Mouse (Mus musculus): ENCODE results near the gene Agfg2. TPM values are rescaled to one million over a fixed set of nuclear protein-coding genes. Genes with fewer than 3 reads are reported as not detected.
A peak's percentile ranks its signal among the peaks of the same experiment; 100 is the strongest.
"Not testable (repeated sequence)": the region's sequence is repeated elsewhere in the genome, so short reads cannot be mapped to it uniquely, and the experiment has no call there.

Agfg2 gene
- polyA plus RNA-seq (2015; fragmentation: Nextera tagmentation; extraction: Ambion mirVana) = 19.5 and 19.6 TPM in 2 replicates

DNA sequence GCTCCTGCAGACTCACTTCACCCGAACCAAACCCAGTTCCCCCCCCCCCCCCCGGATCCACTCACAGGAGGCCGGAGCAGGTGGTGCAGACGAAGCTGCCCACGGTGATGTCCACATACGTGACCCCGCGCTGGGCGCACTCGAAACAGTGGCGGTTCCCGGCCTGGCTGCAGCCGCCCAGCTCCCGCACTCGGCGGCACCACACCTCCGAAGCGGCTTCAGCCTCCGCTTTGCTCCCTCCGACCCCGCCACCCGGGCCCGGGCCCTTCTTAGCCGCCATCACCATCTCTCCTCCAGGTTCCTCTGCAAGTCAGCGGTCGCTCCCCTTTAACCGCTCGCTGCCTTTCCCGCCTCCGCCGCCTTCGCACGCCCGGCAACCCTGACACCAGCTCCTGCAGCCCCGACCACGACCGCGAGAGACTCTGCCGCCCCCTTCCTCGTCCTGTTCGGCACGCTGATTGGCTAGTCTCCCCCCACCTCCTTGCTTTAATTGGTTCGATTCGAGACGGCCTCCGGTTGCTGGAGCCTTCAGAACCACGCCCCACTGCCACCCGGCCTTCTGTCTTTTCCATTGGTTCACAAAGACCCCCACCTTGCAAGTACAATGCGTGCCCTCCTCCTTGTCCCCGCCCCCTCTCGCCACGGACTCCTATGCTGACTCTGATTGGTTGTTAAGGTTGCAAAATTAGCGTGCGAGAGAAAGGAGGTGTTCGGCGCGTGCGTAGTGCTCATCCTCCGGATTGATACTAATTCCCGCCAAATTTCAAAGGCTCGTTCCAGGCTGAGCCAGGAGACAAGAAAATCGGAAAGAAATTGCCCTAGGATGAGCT is at the start of gene Agfg2:
Agfg2 (minus strand) TSS at position 433 of the 830 bp plus-strand sequence.
- peaks cover 4% of the 10 kb centered on the region; the same call in 1 of the 2 replicates for H3K27me3 ChIP-seq
- peak within 1 kb of the TSS; percentile 74 for H3K27ac ChIP-seq
- H3K9ac ChIP-seq (replicated peaks) = peak within 1 kb of the TSS; percentile 83
- ATAC-seq = peak; percentile 99
- peak within 1 kb of the TSS; percentile 74 for H3K4me3 ChIP-seq (replicated peaks)
- peak within 1 kb of the TSS; percentile 74 for H3K4me2 ChIP-seq (replicated peaks)
- 0 out of 2 replicates have a peak, but pooled peaks cover 8% of the 10 kb centered on the region for H3K36me3 ChIP-seq
- H3K4me1 ChIP-seq (replicated peaks) = peaks cover 22% of the 10 kb centered on the region
- no peaks in the 10 kb centered on the region for H3K9me3 ChIP-seq
- WGBS = under 1% methylated on average over 56 of the region's 62 CpGs

GRCm38 (mm10) chr5:137733638-137734288 is 49.2 kb upstream of the Agfg2 start:
- Histone ChIP-seq H3K27ac (peak overlapping the region; percentile 99), H3K9ac (replicated peaks) (peak overlapping the region; percentile 64), H3K4me2 (replicated peaks) (peak overlapping the region; percentile 59), H3K36me3 (peaks cover 76% of the 10 kb centered on the region), H3K4me3 (replicated peaks) (peak overlapping the region; percentile 32), H3K9me3 (no peaks in the 10 kb centered on the region), H3K4me1 (replicated peaks) (peaks cover 70% of the 10 kb centered on the region), H3K27me3 (no peaks in the 10 kb centered on the region)
- 18% methylated on average over 12 of the region's 12 CpGs for WGBS
- peak; percentile 77 for ATAC-seq

DNA sequence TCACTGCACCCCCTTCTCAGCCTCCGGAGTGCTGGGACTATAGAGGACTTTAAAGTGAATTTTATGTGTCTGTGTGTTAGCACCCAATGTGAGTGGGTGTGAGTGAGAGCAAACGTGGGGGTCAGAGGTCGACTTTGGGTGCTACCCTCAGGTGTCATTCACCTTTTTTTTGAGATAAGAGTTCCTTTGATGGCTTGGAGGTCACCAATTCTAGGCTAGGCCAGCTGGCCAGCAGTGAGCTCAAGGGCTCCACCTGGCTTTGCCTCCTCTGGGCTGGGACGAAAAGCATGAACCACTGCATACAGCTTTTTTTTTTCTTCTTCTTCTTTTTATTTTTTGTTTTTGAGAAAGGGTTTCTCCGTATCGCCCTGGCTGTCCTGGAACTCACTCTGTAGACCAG is 42.2 kb upstream of the Agfg2 start:
- H3K27ac ChIP-seq = no peak overlapping the region
- H3K4me3 ChIP-seq (replicated peaks) = no peak overlapping the region
- no peaks in the 10 kb centered on the region for H3K27me3 ChIP-seq
- no peaks in the 10 kb centered on the region for H3K9me3 ChIP-seq
- peaks cover 9% of the 10 kb centered on the region for H3K4me1 ChIP-seq (replicated peaks)
- no peak overlapping the region for H3K9ac ChIP-seq (replicated peaks)
- 76% methylated on average over 6 of the region's 6 CpGs for whole genome bisulfite sequencing
- no peak for ATAC-seq
- H3K36me3 ChIP-seq = peaks cover 27% of the 10 kb centered on the region
- no peak overlapping the region for H3K4me2 ChIP-seq (replicated peaks)

DNA sequence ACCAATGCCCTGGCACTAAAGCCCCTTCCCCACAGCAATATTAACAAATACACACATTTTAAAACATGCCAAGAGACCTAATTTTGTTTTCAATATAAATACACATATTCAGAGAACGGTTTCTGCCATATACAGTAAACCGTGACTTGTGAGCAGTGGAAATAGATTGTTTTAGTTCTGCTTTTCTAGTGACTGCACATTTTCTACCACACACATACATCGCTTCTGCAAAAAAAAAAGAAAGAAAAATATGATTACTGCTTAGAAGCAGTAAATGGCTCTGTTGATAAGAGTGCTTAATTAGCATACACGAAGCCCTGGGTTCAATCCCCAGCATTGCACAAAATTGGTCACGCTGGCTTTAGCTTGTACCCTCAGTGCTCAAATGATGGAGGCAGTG is 39.3 kb upstream of the Agfg2 start:
- no peak overlapping the region for H3K4me2 ChIP-seq (replicated peaks)
- no peak overlapping the region for H3K9ac ChIP-seq (replicated peaks)

GRCm38 (mm10) chr5:137720558-137721164 is 36.1 kb upstream of the Agfg2 start:
- H3K4me1 ChIP-seq (replicated peaks); H3K9ac ChIP-seq (replicated peaks); ATAC-seq; H3K4me3 ChIP-seq (replicated peaks); H3K27ac ChIP-seq; H3K27me3 ChIP-seq; H3K36me3 ChIP-seq; H3K9me3 ChIP-seq: not testable (repeated sequence)
- WGBS = 35% methylated on average over 10 of the region's 16 CpGs
- H3K4me2 ChIP-seq (replicated peaks) = peak overlapping the region; percentile 33

More for the DNA sequence above, 39.3 kb upstream of the Agfg2 start:
- ATAC-seq = no peak
- Histone ChIP-seq H3K4me1 (replicated peaks) (peaks cover 3% of the 10 kb centered on the region; the same call in 1 of the 2 replicates), H3K36me3 (peaks cover 3% of the 10 kb centered on the region; the same call in 1 of the 2 replicates), H3K27ac (no peak overlapping the region), H3K4me3 (replicated peaks) (no peak overlapping the region), H3K9me3 (no peaks in the 10 kb centered on the region), H3K27me3 (no peaks in the 10 kb centered on the region)
- 85% methylated on average over 5 of the region's 5 CpGs for WGBS

DNA sequence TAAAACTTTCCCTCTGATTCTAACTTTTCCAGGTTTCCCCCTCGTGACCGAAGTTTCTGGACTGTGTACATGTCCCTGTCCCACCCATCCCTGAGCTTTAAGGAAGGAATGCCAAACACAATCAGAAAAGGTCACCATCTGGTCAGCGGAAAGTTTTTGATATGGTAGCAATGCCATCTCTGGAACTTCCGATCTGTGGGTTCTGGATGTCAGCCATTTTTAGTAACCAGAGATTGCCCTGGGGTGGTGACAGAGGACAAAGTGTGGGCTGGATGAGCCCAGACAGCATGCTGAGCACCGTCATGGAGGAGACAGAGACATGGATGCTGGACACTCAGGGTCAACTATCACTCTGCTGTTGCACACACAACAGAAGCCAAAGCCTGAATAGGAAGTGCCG is 34.6 kb upstream of the Agfg2 start:
- H3K9ac ChIP-seq (replicated peaks) = no peak overlapping the region
- 91% methylated on average over 6 of the region's 6 CpGs for WGBS
- no peaks in the 10 kb centered on the region for H3K36me3 ChIP-seq
- H3K4me2 ChIP-seq (replicated peaks) = no peak overlapping the region
- peaks cover 3% of the 10 kb centered on the region; the same call in 1 of the 2 replicates for H3K4me1 ChIP-seq (replicated peaks)
- ATAC-seq = no peak
- no peaks in the 10 kb centered on the region for H3K27me3 ChIP-seq
- H3K27ac ChIP-seq = no peak overlapping the region
- H3K9me3 ChIP-seq = no peaks in the 10 kb centered on the region
- no peak overlapping the region for H3K4me3 ChIP-seq (replicated peaks)

- H3K36me3 ChIP-seq = no peaks in the 10 kb centered on the region
- ATAC-seq = no peak
- WGBS = 68% methylated on average over 8 of the region's 8 CpGs
- peaks cover 3% of the 10 kb centered on the region; the same call in 1 of the 2 replicates for H3K4me1 ChIP-seq (replicated peaks)
- H3K9me3 ChIP-seq = no peaks in the 10 kb centered on the region
- H3K27me3 ChIP-seq = no peaks in the 10 kb centered on the region
- H3K9ac ChIP-seq (replicated peaks) = no peak overlapping the region
- H3K27ac ChIP-seq = no peak overlapping the region
- H3K4me3 ChIP-seq (replicated peaks) = no peak overlapping the region
- H3K4me2 ChIP-seq (replicated peaks) = no peak overlapping the region
These were observed 33.7 kb upstream of the Agfg2 start for GRCm38 (mm10) chr5:137718020-137718790.

- WGBS = 86% methylated on average over 8 of the region's 8 CpGs
- no peak overlapping the region for H3K27ac ChIP-seq
- H3K9me3 ChIP-seq = no peaks in the 10 kb centered on the region
- H3K27me3 ChIP-seq = no peaks in the 10 kb centered on the region
- no peak overlapping the region for H3K9ac ChIP-seq (replicated peaks)
- no peaks in the 10 kb centered on the region for H3K36me3 ChIP-seq
- ATAC-seq = no peak
- H3K4me2 ChIP-seq (replicated peaks) = no peak overlapping the region
- H3K4me3 ChIP-seq (replicated peaks) = no peak overlapping the region
- peaks cover 2% of the 10 kb centered on the region; the same call in 1 of the 2 replicates for H3K4me1 ChIP-seq (replicated peaks)
These were observed 31.2 kb upstream of the Agfg2 start for GRCm38 (mm10) chr5:137715685-137716084.

GRCm38 (mm10) chr5:137713454-137713853 is 28.9 kb upstream of the Agfg2 start:
- Histone ChIP-seq H3K9me3 (no peaks in the 10 kb centered on the region), H3K27me3 (no peaks in the 10 kb centered on the region), H3K4me1 (replicated peaks) (no peaks in the 10 kb centered on the region), H3K27ac (no peak overlapping the region), H3K4me2 (replicated peaks) (no peak overlapping the region), H3K9ac (replicated peaks) (no peak overlapping the region), H3K36me3 (no peaks in the 10 kb centered on the region), H3K4me3 (replicated peaks) (no peak overlapping the region)
- no peak for ATAC-seq
- 82% methylated on average over 5 of the region's 5 CpGs for WGBS

- 68% methylated on average over 12 of the region's 12 CpGs for WGBS
- Histone ChIP-seq H3K27ac (no peak overlapping the region), H3K27me3 (no peaks in the 10 kb centered on the region), H3K36me3 (no peaks in the 10 kb centered on the region), H3K4me1 (replicated peaks) (peaks cover 18% of the 10 kb centered on the region), H3K9me3 (no peaks in the 10 kb centered on the region), H3K4me3 (replicated peaks) (no peak overlapping the region), H3K9ac (replicated peaks) (no peak overlapping the region), H3K4me2 (replicated peaks) (0 out of 2 replicates have a peak overlapping the region, but pooled peaks have one; percentile 6)
- ATAC-seq = peak; percentile 55; the same call in 1 of the 2 replicates
These were observed 22.5 kb upstream of the Agfg2 start for GRCm38 (mm10) chr5:137706913-137707633.

GRCm38 (mm10) chr5:137705242-137705641 is 20.7 kb upstream of the Agfg2 start:
- no peak overlapping the region for H3K27ac ChIP-seq
- no peak overlapping the region for H3K9ac ChIP-seq (replicated peaks)
- no peaks in the 10 kb centered on the region for H3K27me3 ChIP-seq
- H3K36me3 ChIP-seq = no peaks in the 10 kb centered on the region
- no peaks in the 10 kb centered on the region for H3K9me3 ChIP-seq
- no peak overlapping the region for H3K4me2 ChIP-seq (replicated peaks)
- no peak for ATAC-seq
- peaks cover 18% of the 10 kb centered on the region for H3K4me1 ChIP-seq (replicated peaks)
- no peak overlapping the region for H3K4me3 ChIP-seq (replicated peaks)
- WGBS = 59% methylated on average over 6 of the region's 6 CpGs

Data from midbrain, embryonic 13.5 days (tissue).